Mouse (Mus musculus) embryonic facial prominence, embryonic 12.5 days (tissue): Measurements from ENCODE around the gene Arhgap17. TPM values are rescaled to one million over a fixed set of nuclear protein-coding genes. Genes with fewer than 3 reads are reported as not detected.

Source experiments
- ATAC-seq: fragments of 200-750 bp; cut with Nextera tagmentation; 2 replicates; pipeline ENCODE4 v1.8.0; 2017; ENCODE audit not compliant: insufficient number of reproducible peaks, insufficient read depth, low FRiP score, low TSS enrichment
- H3K27ac ChIP-seq: fragments of 300-500 bp; sonication (generic); 2 replicates; pipeline ENCODE4 v1.5.1; 2016; ENCODE audit warnings: mild to moderate bottlenecking
- H3K27me3 ChIP-seq: fragments of 300-500 bp; sonication (generic); 2 replicates; pipeline ENCODE4 v1.6.1; 2016; ENCODE audit warnings: mild to moderate bottlenecking, moderate library complexity
- H3K36me3 ChIP-seq: fragments of 300-500 bp; sonication (generic); 2 replicates; pipeline ENCODE4 v1.6.1; 2016; ENCODE audit warnings: mild to moderate bottlenecking
- H3K4me1 ChIP-seq: fragments of 300-500 bp; sonication (generic); 2 replicates; pipeline ENCODE4 v1.6.1; 2016
- H3K4me2 ChIP-seq: fragments of 300-500 bp; sonication (generic); replicated peaks from 2 replicates; pipeline ENCODE4 v1.6.1; 2016; ENCODE audit warnings: mild to moderate bottlenecking, moderate library complexity
- H3K4me3 ChIP-seq: fragments of 300-500 bp; sonication (generic); 2 replicates; pipeline ENCODE4 v1.5.1; 2016; ENCODE audit warnings: mild to moderate bottlenecking
- H3K9ac ChIP-seq: fragments of 300-500 bp; sonication (generic); 2 replicates; pipeline ENCODE4 v1.6.1; 2016; ENCODE audit warnings: mild to moderate bottlenecking, moderate library complexity
- H3K9me3 ChIP-seq: fragments of 300-500 bp; sonication (generic); 2 replicates; pipeline ENCODE4 v1.6.1; 2016; ENCODE audit warnings: mild to moderate bottlenecking, moderate library complexity
- WGBS: fragments of 180-500 bp; shearing (Covaris S2); methylation state at CpG from one replicate; pipeline ENCODE4 v1.1.7; 2016; 5-methylcytosine and 5-hydroxymethylcytosine counted together
- polyA plus RNA-seq: library from polyadenylated mRNA; unstranded; fragments of >200 nt; fragmentation: Nextera tagmentation; extraction: Ambion mirVana; gene quantifications from 2 replicates; pipeline ENCODE4 v1.2.1, GENCODE M21; 2016

Arhgap17 gene
- polyA plus RNA-seq, 1 experiment from 2014 or later = 24.5 TPM

- no peak overlapping the region for H3K4me2 ChIP-seq
- no peaks in the 10 kb centered on the region for H3K27me3 ChIP-seq
- H3K9ac ChIP-seq = no peak overlapping the region
- WGBS = 91% methylated on average over 8 of the region's 8 CpGs
- H3K36me3 ChIP-seq = peaks cover 16% of the 10 kb centered on the region; the same call in 1 of the 2 replicates
- H3K4me3 ChIP-seq = no peak overlapping the region
- no peaks in the 10 kb centered on the region for H3K4me1 ChIP-seq
- no peaks in the 10 kb centered on the region for H3K9me3 ChIP-seq
- ATAC-seq = no peak
- no peak overlapping the region for H3K27ac ChIP-seq
Measured at GRCm38 (mm10) chr7:123397931-123398330, 28.2 kb upstream of the Arhgap17 start.

GRCm38 (mm10) chr7:123397369-123397768 lies 27.7 kb upstream of the Arhgap17 start:
- WGBS = 82% methylated on average over 8 of the region's 8 CpGs
- H3K27me3 ChIP-seq = no peaks in the 10 kb centered on the region
- ATAC-seq = no peak
- no peak overlapping the region for H3K27ac ChIP-seq
- no peak overlapping the region for H3K4me3 ChIP-seq
- no peaks in the 10 kb centered on the region for H3K9me3 ChIP-seq
- peaks cover 16% of the 10 kb centered on the region; the same call in 1 of the 2 replicates for H3K36me3 ChIP-seq
- H3K9ac ChIP-seq = no peak overlapping the region
- no peak overlapping the region for H3K4me2 ChIP-seq
- H3K4me1 ChIP-seq = no peaks in the 10 kb centered on the region

- H3K27ac ChIP-seq = no peak overlapping the region
- peaks cover 15% of the 10 kb centered on the region; the same call in 1 of the 2 replicates for H3K36me3 ChIP-seq
- H3K9me3 ChIP-seq = no peaks in the 10 kb centered on the region
- WGBS = 86% methylated on average over 5 of the region's 5 CpGs
- no peak overlapping the region for H3K4me3 ChIP-seq
- H3K9ac ChIP-seq = no peak overlapping the region
- H3K27me3 ChIP-seq = no peaks in the 10 kb centered on the region
- no peak overlapping the region for H3K4me2 ChIP-seq
- ATAC-seq = no peak
- H3K4me1 ChIP-seq = no peaks in the 10 kb centered on the region
Measured at GRCm38 (mm10) chr7:123396900-123397299, 27.2 kb upstream of the Arhgap17 start.

GRCm38 (mm10) chr7:123394271-123394670 lies 24.6 kb upstream of the Arhgap17 start:
- H3K4me1 ChIP-seq = no peaks in the 10 kb centered on the region
- peaks cover 16% of the 10 kb centered on the region; the same call in 1 of the 2 replicates for H3K36me3 ChIP-seq
- H3K9me3 ChIP-seq = no peaks in the 10 kb centered on the region
- H3K4me2 ChIP-seq = no peak overlapping the region
- WGBS = 92% methylated on average over 6 of the region's 6 CpGs
- no peak overlapping the region for H3K27ac ChIP-seq
- H3K27me3 ChIP-seq = no peaks in the 10 kb centered on the region
- H3K4me3 ChIP-seq = no peak overlapping the region
- ATAC-seq = no peak
- no peak overlapping the region for H3K9ac ChIP-seq

GRCm38 (mm10) chr7:123389686-123390280 lies 20.1 kb upstream of the Arhgap17 start:
- no peak for ATAC-seq
- H3K36me3 ChIP-seq = peaks cover 32% of the 10 kb centered on the region; the same call in 1 of the 2 replicates
- no peak overlapping the region for H3K4me2 ChIP-seq
- no peak overlapping the region for H3K27ac ChIP-seq
- no peak overlapping the region for H3K9ac ChIP-seq
- H3K27me3 ChIP-seq = no peaks in the 10 kb centered on the region
- no peaks in the 10 kb centered on the region for H3K4me1 ChIP-seq
- H3K9me3 ChIP-seq = no peaks in the 10 kb centered on the region
- WGBS = 70% methylated on average over 6 of the region's 6 CpGs
- no peak overlapping the region for H3K4me3 ChIP-seq

- no peaks in the 10 kb centered on the region for H3K27me3 ChIP-seq
- no peak overlapping the region for H3K9ac ChIP-seq
- 77% methylated on average over 11 of the region's 11 CpGs for WGBS
- H3K36me3 ChIP-seq = peaks cover 21% of the 10 kb centered on the region; the same call in 1 of the 2 replicates
- H3K4me3 ChIP-seq = no peak overlapping the region
- ATAC-seq = no peak
- H3K9me3 ChIP-seq = no peaks in the 10 kb centered on the region
- no peak overlapping the region for H3K4me2 ChIP-seq
- H3K4me1 ChIP-seq = no peaks in the 10 kb centered on the region
- no peak overlapping the region for H3K27ac ChIP-seq
Measured at GRCm38 (mm10) chr7:123385693-123386407, 16.1 kb upstream of the Arhgap17 start.

GRCm38 (mm10) chr7:123377443-123378400 lies 8.0 kb upstream of the Arhgap17 start:
- no peaks in the 10 kb centered on the region for H3K27me3 ChIP-seq
- WGBS = 3% methylated on average over 41 of the region's 41 CpGs
- H3K4me3 ChIP-seq = peak overlapping the region; percentile 86
- peak overlapping the region; percentile 91 for H3K4me2 ChIP-seq
- no peak overlapping the region for H3K27ac ChIP-seq
- H3K4me1 ChIP-seq = peaks cover 11% of the 10 kb centered on the region
- peak; percentile 99 for ATAC-seq
- no peaks in the 10 kb centered on the region for H3K9me3 ChIP-seq
- H3K9ac ChIP-seq = peak overlapping the region; percentile 78
- H3K36me3 ChIP-seq = peaks cover 4% of the 10 kb centered on the region; the same call in 1 of the 2 replicates

GRCm38 (mm10) chr7:123371501-123371900 lies 1.8 kb upstream of the Arhgap17 start:
- H3K27me3 ChIP-seq = no peaks in the 10 kb centered on the region
- no peaks in the 10 kb centered on the region for H3K9me3 ChIP-seq
- no peak overlapping the region for H3K4me3 ChIP-seq
- ATAC-seq = no peak
- H3K36me3 ChIP-seq = no peaks in the 10 kb centered on the region
- no peak overlapping the region for H3K27ac ChIP-seq
- no peak overlapping the region for H3K9ac ChIP-seq
- H3K4me2 ChIP-seq = no peak overlapping the region
- 58% methylated on average over 3 of the region's 3 CpGs for WGBS
- H3K4me1 ChIP-seq = peaks cover 21% of the 10 kb centered on the region

GRCm38 (mm10) chr7:123370700-123371099 lies 985 bp upstream of the Arhgap17 start:
- Histone ChIP-seq H3K9me3 (no peaks in the 10 kb centered on the region), H3K36me3 (no peaks in the 10 kb centered on the region), H3K27ac (no peak overlapping the region), H3K4me1 (peaks cover 27% of the 10 kb centered on the region), H3K4me2 (peak overlapping the region; percentile 64), H3K27me3 (no peaks in the 10 kb centered on the region), H3K9ac (peak overlapping the region; percentile 63; the same call in 1 of the 2 replicates), H3K4me3 (peak overlapping the region; percentile 66)
- 53% methylated on average over 9 of the region's 9 CpGs for WGBS
- ATAC-seq = no peak

GRCm38 (mm10) chr7:123368778-123369746 lies 653 bp downstream of the Arhgap17 start:
- peak; percentile 65 for ATAC-seq
- Histone ChIP-seq H3K4me3 (peak overlapping the region; percentile 66), H3K4me1 (peaks cover 27% of the 10 kb centered on the region), H3K27me3 (no peaks in the 10 kb centered on the region), H3K36me3 (no peaks in the 10 kb centered on the region), H3K9ac (peak overlapping the region; percentile 84), H3K9me3 (no peaks in the 10 kb centered on the region), H3K27ac (peak overlapping the region; percentile 91), H3K4me2 (peak overlapping the region; percentile 64)
- 2% methylated on average over 44 of the region's 51 CpGs for WGBS
